Mouse (Mus musculus) embryonic fibroblast, embryonic 13.5 days (primary cell): ENCODE measurements around the gene Hist1h1b.
"Not testable (repeated sequence)": the region's sequence is repeated elsewhere in the genome, so short reads cannot be mapped to it uniquely, and the experiment has no call there.

ENCODE experiments used
- CTCF ChIP-seq: IDR thresholded peaks from 2 replicates; pipeline ENCODE4 v1.5.1; 2011; ENCODE audit warnings: mild to moderate bottlenecking, control low read depth, low read length, moderate library complexity, borderline replicate concordance; ENCODE audit not compliant: insufficient read depth
- POLR2A ChIP-seq: IDR thresholded peaks from 2 replicates; pipeline ENCODE4 v1.6.1; 2011; ENCODE audit warnings: low read depth, mild to moderate bottlenecking, control low read depth, low read length, moderate library complexity

DNA sequence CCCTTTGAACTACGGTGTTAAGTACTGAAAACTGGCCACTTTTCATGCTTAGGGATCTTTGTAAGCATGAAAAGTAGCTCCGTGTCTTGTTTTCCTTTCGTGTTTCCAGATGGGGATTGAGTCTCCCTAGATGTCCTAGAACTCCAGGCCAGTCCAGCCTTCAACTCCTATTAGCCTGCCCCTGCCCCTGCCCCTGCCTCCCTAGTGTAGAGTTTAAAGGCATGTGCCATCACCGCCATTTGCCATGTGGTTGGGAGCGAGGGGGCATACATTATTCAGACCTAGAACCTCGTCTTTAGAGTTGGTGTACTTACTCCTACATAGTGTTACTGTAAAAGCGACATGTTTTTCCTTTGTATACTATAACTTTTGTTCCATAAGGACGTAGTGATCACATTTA is 30.6 kb upstream of the Hist1h1b start:
- TF ChIP-seq CTCF, POLR2A: not testable (repeated sequence)
